Mouse (Mus musculus): ENCODE measurements around the gene Pygo1. TPM values are rescaled to one million over a fixed set of nuclear protein-coding genes. Genes with fewer than 3 reads are reported as not detected.
A peak's percentile ranks its signal among the peaks of the same experiment; 100 is the strongest.

Gene Pygo1
- total RNA-seq (2021): 1 to 10 TPM; 3.4 to 3.7 TPM
- long read RNA-seq, experiment 1, full-length matches to known transcripts: 1 of 2 reads
- long read RNA-seq, experiment 1, partial matches to known transcripts: 1 of 2 reads
- long read RNA-seq, experiment 1, other reads (novel, unspliced or antisense): 0 of 2 reads
- long read RNA-seq, experiment 2, full-length matches to known transcripts: 1 of 5 reads
- long read RNA-seq, experiment 2, partial matches to known transcripts: 0 of 5 reads
- long read RNA-seq, experiment 2, other reads (novel, unspliced or antisense): 4 of 5 reads

GRCm38 (mm10) chr9:72925021-72925934 lies at the start of gene Pygo1:
Gene Pygo1 (plus strand): TSS chr9:72925645.
- peak; percentile 44 to 49 for DNase-seq (ENCODE audit: low spot score in 2 of 2)

- no peak for DNase-seq (ENCODE audit: low spot score in 2 of 2)
Measured at GRCm38 (mm10) chr9:72875878-72876277, 49.6 kb upstream of the Pygo1 start.

GRCm38 (mm10) chr9:72877905-72878304 lies 47.5 kb upstream of the Pygo1 start:
- no peak for DNase-seq (ENCODE audit: low spot score in 2 of 2)

GRCm38 (mm10) chr9:72878656-72879055 lies 46.8 kb upstream of the Pygo1 start:
- no peak for DNase-seq (ENCODE audit: low spot score in 2 of 2)

GRCm38 (mm10) chr9:72879601-72880000 lies 45.8 kb upstream of the Pygo1 start:
- DNase-seq (ENCODE audit: low spot score in 2 of 2): no peak

GRCm38 (mm10) chr9:72880225-72880960 lies 45.1 kb upstream of the Pygo1 start:
- DNase-seq (ENCODE audit: low spot score in 2 of 2): no peak

GRCm38 (mm10) chr9:72881026-72881768 lies 44.2 kb upstream of the Pygo1 start:
- DNase-seq (ENCODE audit: low spot score in 2 of 2): no peak

GRCm38 (mm10) chr9:72883940-72884339 lies 41.5 kb upstream of the Pygo1 start:
- peak in 1 of 2 experiments; percentile 34 for DNase-seq (ENCODE audit: low spot score in 2 of 2)

GRCm38 (mm10) chr9:72889777-72890176 lies 35.7 kb upstream of the Pygo1 start:
- no peak for DNase-seq (ENCODE audit: low spot score in 2 of 2)

GRCm38 (mm10) chr9:72890499-72891085 lies 34.9 kb upstream of the Pygo1 start:
- DNase-seq (ENCODE audit: low spot score in 2 of 2): no peak

GRCm38 (mm10) chr9:72892761-72893160 lies 32.7 kb upstream of the Pygo1 start:
- DNase-seq (ENCODE audit: low spot score in 2 of 2): no peak

- DNase-seq (ENCODE audit: low spot score in 2 of 2): no peak
Measured at GRCm38 (mm10) chr9:72894796-72895352, 30.6 kb upstream of the Pygo1 start.

- peak in 1 of 2 experiments; percentile 7 for DNase-seq (ENCODE audit: low spot score in 2 of 2)
Measured at GRCm38 (mm10) chr9:72902057-72902456, 23.4 kb upstream of the Pygo1 start.

GRCm38 (mm10) chr9:72902611-72903010 lies 22.8 kb upstream of the Pygo1 start:
- DNase-seq (ENCODE audit: low spot score in 2 of 2): peak in 1 of 2 experiments; percentile 14

GRCm38 (mm10) chr9:72906693-72907103 lies 18.7 kb upstream of the Pygo1 start:
- DNase-seq (ENCODE audit: low spot score in 2 of 2): no peak

- no peak for DNase-seq (ENCODE audit: low spot score in 2 of 2)
Measured at GRCm38 (mm10) chr9:72911381-72911780, 14.1 kb upstream of the Pygo1 start.

GRCm38 (mm10) chr9:72913551-72913950 lies 11.9 kb upstream of the Pygo1 start:
- no peak for DNase-seq (ENCODE audit: low spot score in 2 of 2)

GRCm38 (mm10) chr9:72915728-72916127 lies 9.7 kb upstream of the Pygo1 start:
- DNase-seq (ENCODE audit: low spot score in 2 of 2): no peak

- DNase-seq (ENCODE audit: low spot score in 2 of 2): no peak
Measured at GRCm38 (mm10) chr9:72923068-72923467, 2.4 kb upstream of the Pygo1 start.

GRCm38 (mm10) chr9:72925935-72926258 lies 452 bp downstream of the Pygo1 start:
- DNase-seq (ENCODE audit: low spot score in 2 of 2): no peak
